Mouse (Mus musculus): Measurements from ENCODE around the gene Adamts4. TPM values are rescaled to one million over a fixed set of nuclear protein-coding genes. Genes with fewer than 3 reads are reported as not detected.
"Not testable (repeated sequence)": the region's sequence is repeated elsewhere in the genome, so short reads cannot be mapped to it uniquely, and the experiment has no call there.

Adamts4 gene
- total RNA-seq, 2 experiments from 2014 or later: 4.3 to 4.5 TPM

DNA sequence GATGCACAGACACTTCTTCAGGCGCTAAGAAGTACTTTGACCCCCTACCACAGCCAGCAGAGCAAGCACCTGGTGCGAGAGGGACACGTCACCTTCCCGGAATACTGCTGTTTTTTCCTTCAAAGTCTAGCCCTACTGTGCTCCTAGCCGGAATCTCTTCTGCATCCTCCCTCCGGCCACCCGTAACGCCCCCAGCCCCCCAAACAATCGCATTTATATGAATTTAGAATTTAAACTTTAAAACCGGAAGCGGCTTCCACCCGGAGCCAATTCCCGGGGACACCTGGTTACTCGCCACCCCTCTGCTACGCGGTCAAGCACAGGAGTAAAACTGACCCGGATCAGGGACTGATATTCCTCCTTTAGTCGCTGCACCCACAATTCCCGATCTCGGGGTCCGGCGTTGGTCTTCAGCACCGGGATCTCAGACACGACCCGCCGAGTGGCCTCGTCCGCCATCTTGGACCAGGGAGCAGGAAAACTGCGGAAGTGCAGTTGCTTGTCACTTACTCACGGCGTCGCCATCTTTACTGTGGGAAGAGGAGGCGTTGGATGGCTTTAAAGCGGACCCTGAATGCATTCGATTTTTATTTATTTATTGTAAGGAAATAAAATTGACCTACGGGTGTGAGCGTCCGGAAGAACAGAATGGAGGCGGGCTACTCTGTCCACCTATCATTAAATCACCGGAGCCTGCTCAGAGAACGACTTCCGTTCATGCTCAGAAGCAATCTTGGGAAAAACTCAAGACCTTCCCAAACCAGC lies 44.3 kb downstream of the Adamts4 start, which contains the start of gene Ufc1:
Gene Ufc1 (minus strand): TSS at position 727 of the 765 bp plus-strand sequence.
- peak; percentile 61 to 65 for DNase-seq (ENCODE audit: low spot score in 2 of 2)

DNA sequence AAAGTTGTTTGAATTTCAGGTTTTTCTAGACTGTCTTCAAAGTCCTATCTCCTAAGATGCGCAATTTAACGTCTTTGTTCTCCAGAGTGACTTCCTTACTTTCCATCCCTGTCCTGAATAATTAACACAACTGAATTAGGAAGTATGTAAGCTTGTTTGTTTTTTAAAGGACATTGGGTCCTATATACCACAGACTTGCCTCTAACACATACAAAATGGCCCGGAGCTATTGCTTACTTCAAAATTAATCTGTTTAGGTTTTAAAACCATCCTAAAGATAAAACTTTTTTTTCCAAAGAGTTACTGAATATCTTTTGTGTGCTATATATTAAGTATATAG lies 44.8 kb downstream of the Adamts4 start:
- DNase-seq (ENCODE audit: low spot score in 2 of 2): no peak

DNA sequence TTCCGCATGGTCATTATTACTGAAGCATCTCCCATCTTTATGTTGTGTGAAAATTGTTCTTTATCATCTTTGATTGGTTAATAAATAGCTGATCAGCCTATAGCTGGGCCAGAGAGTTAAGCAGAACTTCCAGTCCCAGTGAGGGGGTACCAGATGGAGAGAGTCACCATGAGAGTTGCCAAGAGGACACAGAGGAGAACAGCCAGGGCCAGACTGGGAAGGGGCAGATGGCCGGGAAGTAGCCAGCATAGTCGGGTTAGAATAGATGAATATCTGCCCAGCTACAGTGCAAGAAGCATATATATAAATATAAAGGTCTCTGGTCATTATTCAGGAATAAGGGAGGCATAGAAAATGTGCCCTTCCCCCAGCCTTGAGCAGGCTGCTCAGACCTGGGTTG lies 48.0 kb downstream of the Adamts4 start:
- no peak for DNase-seq (ENCODE audit: low spot score in 2 of 2)

DNA sequence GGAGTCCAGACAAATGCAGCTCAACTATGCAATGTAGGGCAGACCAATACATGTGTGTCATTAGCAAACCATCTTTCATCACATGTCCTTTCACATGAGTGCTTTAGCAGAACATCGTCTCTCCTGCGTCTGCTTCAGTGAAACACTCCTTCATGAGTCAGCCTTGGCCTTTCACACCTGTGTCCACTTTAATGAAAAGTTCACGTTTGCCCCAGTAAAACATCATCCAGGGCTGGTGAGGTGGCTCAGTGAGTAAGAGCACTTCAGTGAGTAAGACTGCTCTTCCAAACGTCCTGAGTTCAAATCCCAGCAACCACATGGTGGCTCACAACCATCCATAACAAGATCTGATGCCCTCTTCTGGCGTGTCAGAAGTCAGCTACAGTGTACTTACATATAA lies 55.9 kb downstream of the Adamts4 start:
- DNase-seq (ENCODE audit: low spot score in 2 of 2): not testable (repeated sequence)

DNA sequence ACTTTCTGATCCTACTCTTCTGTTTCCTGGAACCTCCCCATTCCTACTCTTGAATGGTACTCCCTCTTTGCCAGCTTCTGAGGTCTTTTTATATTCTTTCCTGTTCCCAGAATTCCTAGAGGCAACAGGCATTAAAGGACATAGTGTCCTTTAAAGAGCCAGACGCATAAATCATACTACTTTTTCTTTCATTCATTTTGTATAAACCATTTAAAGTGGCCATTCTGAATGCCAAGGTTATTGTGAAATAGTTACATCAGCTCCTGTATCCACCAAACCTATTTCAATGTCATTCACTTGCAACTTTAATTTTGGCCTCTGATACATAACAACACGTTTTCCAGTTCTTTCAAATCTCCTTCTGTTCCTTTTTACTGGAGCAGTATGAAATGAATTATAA lies 59.1 kb downstream of the Adamts4 start:
- no peak for DNase-seq (ENCODE audit: low spot score in 2 of 2)

Other genes starting within 250 kb of the Adamts4 start
- gene Fcgr4, start 231.5 kb upstream of the Adamts4 start, total RNA-seq (2021): 1 to 10 TPM; 1.8 to 2.1 TPM
- gene Fcgr3, start 185.5 kb upstream of the Adamts4 start, total RNA-seq (2021): 10 to 100 TPM; 13.8 to 15.7 TPM
- 1 to 10 TPM; 2.1 to 2.7 TPM for gene Cfap126, start 136.5 kb upstream of the Adamts4 start, total RNA-seq (2021)
- gene Sdhc, start 99.8 kb upstream of the Adamts4 start, total RNA-seq (2021): 100 to 1,000 TPM; 359 to 386 TPM
- gene Mpz, start 99.7 kb upstream of the Adamts4 start, total RNA-seq (2021): 10 to 100 TPM; 23.9 to 53.3 TPM
- 10 to 100 TPM; 29.5 to 32.0 TPM for gene Pcp4l1, start 54.2 kb upstream of the Adamts4 start, total RNA-seq (2021)
- 10 to 100 TPM in 1 of 2 experiments, under 1 TPM in 1; 0.92 to 10.3 TPM for gene Nr1i3, start 36.5 kb upstream of the Adamts4 start, total RNA-seq (2021)
- gene Tomm40l, start 27.9 kb upstream of the Adamts4 start, total RNA-seq (2021): 10 to 100 TPM; 41.6 to 43.5 TPM
- gene Apoa2, start 25.4 kb upstream of the Adamts4 start, total RNA-seq (2021): 100 to 1,000 TPM in 1 of 2 experiments, 10 to 100 TPM in 1; 18.3 to 847 TPM
- gene Fcer1g, start 16.1 kb upstream of the Adamts4 start, total RNA-seq (2021): 10 to 100 TPM; 22.4 to 23.2 TPM
- 100 to 1,000 TPM; 446 to 477 TPM for gene Ndufs2, start 967 bp downstream of the Adamts4 start, total RNA-seq (2021)
- 10 to 100 TPM; 48.4 to 56.3 TPM for gene B4galt3, start 19.9 kb downstream of the Adamts4 start, total RNA-seq (2021)
- 10 to 100 TPM; 55.8 to 57.1 TPM for gene Ppox, start 30.8 kb downstream of the Adamts4 start, total RNA-seq (2021)
- 10 to 100 TPM; 51.4 to 56.0 TPM for gene Usp21, start 37.6 kb downstream of the Adamts4 start, total RNA-seq (2021)
- gene Ufc1, start 44.6 kb downstream of the Adamts4 start, total RNA-seq (2021): 100 to 1,000 TPM; 138 to 155 TPM
- gene Dedd, start 78.7 kb downstream of the Adamts4 start, total RNA-seq (2021): 10 to 100 TPM; 41.2 to 43.1 TPM
- 10 to 100 TPM; 62.0 to 68.3 TPM for gene Nit1, start 95.2 kb downstream of the Adamts4 start, total RNA-seq (2021)
- 100 to 1,000 TPM; 120 to 125 TPM for gene Pfdn2, start 95.2 kb downstream of the Adamts4 start, total RNA-seq (2021)
- 1 to 10 TPM; 6.2 to 6.8 TPM for gene Klhdc9, start 110.4 kb downstream of the Adamts4 start, total RNA-seq (2021)
- under 1 TPM; 0.34 to 0.59 TPM for gene Nectin4, start 119.7 kb downstream of the Adamts4 start, total RNA-seq (2021)
- gene Arhgap30, start 138.5 kb downstream of the Adamts4 start, total RNA-seq (2021): 1 to 10 TPM; 3.2 to 4.7 TPM
- gene Usf1, start 160.9 kb downstream of the Adamts4 start, total RNA-seq (2021): 10 to 100 TPM; 81.4 to 84.8 TPM
- 10 to 100 TPM in 1 of 2 experiments, 1 to 10 TPM in 1; 6.3 to 15.1 TPM for gene Tstd1, start 168.5 kb downstream of the Adamts4 start, total RNA-seq (2021)
- 10 to 100 TPM; 43.0 to 47.0 TPM for gene F11r, start 187.1 kb downstream of the Adamts4 start, total RNA-seq (2021)